In genomic region chr12:95056926-95057325, GRCm38 (mm10) we compare ENCODE assay signal across 21 mouse cellular contexts.
DNase-seq lines count a peak whose midpoint lies in the region; ATAC-seq lines count a peak whose summit lies in the region.
"Had no signal": no experiment of that assay in that cellular context is flagged by ENCODE, and none has a peak within 500 bp of the region (broad histone marks: within the 10 kb centered on the region; RNA-seq: fewer than 3 reads in every experiment).

No protein-coding gene starts in this region.

- no peak overlapping the region for H3K9ac ChIP-seq in forebrain, embryonic 14.5 days (ENCODE audit: low read length)
- H3K9ac ChIP-seq: embryonic facial prominence, embryonic 13.5 days; hindbrain, embryonic 15.5 days; stomach, embryonic 15.5 days had no signal

- 39% methylated on average over 7 of the region's 7 CpGs for WGBS in forebrain, embryonic 14.5 days

- ATAC-seq in forebrain, embryonic 14.5 days: peak; percentile 84

- H3K27me3 ChIP-seq in forebrain, embryonic 14.5 days (replicated peaks; ENCODE audit: control insufficient read depth, insufficient read depth, low read length): no peaks in the 10 kb centered on the region
- H3K27me3 ChIP-seq: embryonic facial prominence, embryonic 13.5 days; hindbrain, embryonic 15.5 days; megakaryocyte, embryonic 14.5 days; stomach, embryonic 15.5 days had no signal

- peak; percentile 3 to 16 for DNase-seq in frontal cortex, postnatal 36 days (ENCODE audit: low spot score in 2 of 2)
- no peak for DNase-seq in frontal cortex, postnatal 25 days (ENCODE audit: low spot score in 2 of 2)
- peak; percentile 12 for DNase-seq in left cerebral cortex, postnatal 4 days
- no peak for DNase-seq in left cerebral cortex, adult 11 months (ENCODE audit: low spot score)
- peak; percentile 66 for DNase-seq in forebrain, embryonic 14.5 days (ENCODE audit: low spot score)
- peak; percentile 13 for DNase-seq in retina, embryonic 14.5 days (ENCODE audit: low spot score)
- no peak for DNase-seq in natural killer cell, adult 2 months (ENCODE audit: low spot score in 2 of 2)
- DNase-seq: adrenal gland, postnatal 36 days; gastrocnemius, adult 2 months; heart, postnatal 10 days; kidney, adult 11 months; lung, adult 18-20 months; lung, postnatal 14 days; thymus, adult 2 months had no signal

- H3K27ac ChIP-seq in forebrain, embryonic 14.5 days (ENCODE audit: low read depth, low read length): no peak overlapping the region
- H3K27ac ChIP-seq: embryonic facial prominence, embryonic 13.5 days; gastrocnemius, adult 2 months; hindbrain, embryonic 15.5 days; left cerebral cortex, adult 2 months; stomach, embryonic 15.5 days had no signal

- no peaks in the 10 kb centered on the region for H3K36me3 ChIP-seq in forebrain, embryonic 14.5 days (ENCODE audit: control insufficient read depth, insufficient read depth, low read length)
- H3K36me3 ChIP-seq: embryonic facial prominence, embryonic 13.5 days; hindbrain, embryonic 15.5 days; stomach, embryonic 15.5 days had no signal

- H3K9me3 ChIP-seq in forebrain, embryonic 14.5 days (replicated peaks; ENCODE audit: control insufficient read depth, low read length): no peaks in the 10 kb centered on the region
- H3K9me3 ChIP-seq: embryonic facial prominence, embryonic 13.5 days; hindbrain, embryonic 15.5 days; megakaryocyte, embryonic 14.5 days; stomach, embryonic 15.5 days had no signal

- no peaks in the 10 kb centered on the region for H3K4me1 ChIP-seq in forebrain, embryonic 14.5 days (ENCODE audit: control insufficient read depth, insufficient read depth, low read length)
- H3K4me1 ChIP-seq: hindbrain, embryonic 15.5 days; megakaryocyte, embryonic 14.5 days; stomach, embryonic 15.5 days had no signal

- H3K4me3 ChIP-seq in forebrain, embryonic 14.5 days (ENCODE audit: low read depth, low read length): no peak overlapping the region
- H3K4me3 ChIP-seq: embryonic facial prominence, embryonic 13.5 days; gastrocnemius, adult 2 months; hindbrain, embryonic 15.5 days; left cerebral cortex, adult 2 months; megakaryocyte, embryonic 14.5 days; stomach, embryonic 15.5 days had no signal

- intact Hi-C loops in left cerebral cortex, postnatal 4 days (cut with DNase I): no loop called here

- H3K4me2 ChIP-seq in forebrain, embryonic 14.5 days (ENCODE audit: low read length): no peak overlapping the region
- H3K4me2 ChIP-seq: embryonic facial prominence, embryonic 13.5 days; heart, embryonic 11.5 days; hindbrain, embryonic 15.5 days; liver, embryonic 11.5 days; stomach, embryonic 15.5 days had no signal

Comparison
In these comparisons a context has a peak if more than half of its experiments do, and no peak if none do; other contexts are left out.
1. DNase-seq: peak in frontal cortex, postnatal 36 days (2 of 2), left cerebral cortex, postnatal 4 days (single experiment), forebrain, embryonic 14.5 days (single experiment) and retina, embryonic 14.5 days (single experiment); none in frontal cortex, postnatal 25 days (0 of 2), left cerebral cortex, adult 11 months (single experiment) and natural killer cell, adult 2 months (0 of 2).